In genomic region chr15:100144854-100145824, GRCm38 (mm10) we compare ENCODE assay signal across 10 mouse cellular contexts.
DNase-seq lines count a peak whose midpoint lies in the region; ATAC-seq and TF ChIP-seq lines count a peak whose summit lies in the region.
"Had no signal": no experiment of that assay in that cellular context is flagged by ENCODE, and none has a peak within 500 bp of the region (broad histone marks: within the 10 kb centered on the region; RNA-seq: fewer than 3 reads in every experiment).

No protein-coding gene starts in this region.

- TF ChIP-seq POLR2A in limb, embryonic 14.5 days (IDR thresholded peaks at IDR 0.05; ENCODE audit: borderline replicate concordance, extremely low read depth, insufficient read depth, insufficient read length) = no peak

- no peak overlapping the region for H3K9ac ChIP-seq in limb, embryonic 14.5 days (ENCODE audit: low read depth, low read length, severe bottlenecking)
- H3K9ac ChIP-seq: embryonic facial prominence, embryonic 15.5 days had no signal

- H3K27ac ChIP-seq in heart, embryonic 10.5 days = 0 out of 2 replicates have a peak overlapping the region, but pooled peaks have one; percentile 37
- peak overlapping the region; percentile 56; the same call in 1 of the 2 replicates for H3K27ac ChIP-seq in left cerebral cortex, adult 2 months
- H3K27ac ChIP-seq in limb, embryonic 14.5 days (replicated peaks; ENCODE audit: low read depth, low read length) = no peak overlapping the region
- H3K27ac ChIP-seq: embryonic facial prominence, embryonic 15.5 days had no signal

- H3K4me3 ChIP-seq in heart, embryonic 10.5 days = no peak overlapping the region
- H3K4me3 ChIP-seq in left cerebral cortex, adult 2 months = no peak overlapping the region
- peak overlapping the region; percentile 10; the same call in 1 of the 2 replicates for H3K4me3 ChIP-seq in G1E (ENCODE audit: low read depth, low read length)
- H3K4me3 ChIP-seq in limb, embryonic 14.5 days (replicated peaks; ENCODE audit: low read length) = no peak overlapping the region
- H3K4me3 ChIP-seq: embryonic facial prominence, embryonic 15.5 days had no signal

- intact Hi-C loops in heart, postnatal 25 days (cut with DNase I) = no loop called here
- intact Hi-C loops in left cerebral cortex, adult 2 months (cut with DNase I) = no loop called here
- intact Hi-C loops in left cerebral cortex, postnatal 36 days (cut with DNase I) = no loop called here

- peak; percentile 13; the same call in 1 of the 2 replicates for TF ChIP-seq CTCF in left cerebral cortex, adult 2 months (IDR thresholded peaks at IDR 0.05)
- no peak for TF ChIP-seq CTCF in G1E (IDR thresholded peaks at IDR 0.05; ENCODE audit: low read depth, low read length)

- H3K9me3 ChIP-seq in heart, embryonic 10.5 days = no peaks in the 10 kb centered on the region
- H3K9me3 ChIP-seq in G1E (replicated peaks) = no peaks in the 10 kb centered on the region
- no peaks in the 10 kb centered on the region for H3K9me3 ChIP-seq in limb, embryonic 14.5 days (ENCODE audit: control insufficient read depth, low read length)
- H3K9me3 ChIP-seq: embryonic facial prominence, embryonic 15.5 days had no signal

- no peaks in the 10 kb centered on the region for H3K27me3 ChIP-seq in heart, embryonic 10.5 days (ENCODE audit: insufficient read depth, poor library complexity, severe bottlenecking)
- H3K27me3 ChIP-seq in G1E (ENCODE audit: insufficient read depth, low read length) = no peaks in the 10 kb centered on the region
- H3K27me3 ChIP-seq in limb, embryonic 14.5 days (ENCODE audit: control insufficient read depth, insufficient read depth, low read length) = no peaks in the 10 kb centered on the region
- H3K27me3 ChIP-seq: embryonic facial prominence, embryonic 15.5 days had no signal

- H3K4me1 ChIP-seq in heart, embryonic 10.5 days = peaks cover 24% of the 10 kb centered on the region
- no peaks in the 10 kb centered on the region for H3K4me1 ChIP-seq in G1E (ENCODE audit: insufficient read depth, low read depth, low read length)
- no peaks in the 10 kb centered on the region for H3K4me1 ChIP-seq in limb, embryonic 14.5 days (ENCODE audit: control insufficient read depth, insufficient read depth, low read length)

- ATAC-seq in G1E (ENCODE audit: extremely low read depth, insufficient number of reproducible peaks, low FRiP score, poor library complexity, severe bottlenecking) = no peak
- ATAC-seq in limb, embryonic 14.5 days (ENCODE audit: low FRiP score, low read depth) = no peak

- peaks cover 16% of the 10 kb centered on the region; the same call in 1 of the 2 replicates for H3K36me3 ChIP-seq in heart, embryonic 10.5 days
- H3K36me3 ChIP-seq in G1E (replicated peaks) = peaks cover 68% of the 10 kb centered on the region
- H3K36me3 ChIP-seq in limb, embryonic 14.5 days (ENCODE audit: control insufficient read depth, insufficient read depth, low read length) = no peaks in the 10 kb centered on the region
- H3K36me3 ChIP-seq: embryonic facial prominence, embryonic 15.5 days had no signal

- no peak overlapping the region for H3K4me2 ChIP-seq in limb, embryonic 14.5 days (replicated peaks; ENCODE audit: low read depth, low read length, severe bottlenecking)
- H3K4me2 ChIP-seq: embryonic facial prominence, embryonic 15.5 days had no signal

- no peak for DNase-seq in heart, embryonic 10.5 days (ENCODE audit: low spot score)
- no peak for DNase-seq in heart, postnatal 25 days (ENCODE audit: low spot score)
- DNase-seq in left cerebral cortex, adult 2 months (ENCODE audit: extremely low spot score in 1 of 2, low spot score in 2 of 2) = no peak
- DNase-seq in left cerebral cortex, postnatal 36 days (ENCODE audit: low spot score in 2 of 2) = no peak
- no peak for DNase-seq in G1E (ENCODE audit: low spot score)
- DNase-seq in limb, embryonic 14.5 days (ENCODE audit: low spot score) = peak; percentile 28
- no peak for DNase-seq in cerebellum, adult 18-20 months
- DNase-seq in cerebellum, adult 11-12 months = no peak
- DNase-seq: right cerebral cortex, postnatal 14 days had no signal

- WGBS in heart, embryonic 10.5 days = 73% methylated on average over 15 of the region's 15 CpGs
- 66% methylated on average over 15 of the region's 15 CpGs for WGBS in limb, embryonic 14.5 days
